Mouse (Mus musculus) large intestine, adult 2 months (tissue): ENCODE measurements at regions not wholly inside any gene's neighbourhood (a gene's known extent, or its start where the extent isn't known, plus 50 kb on each side); places are given as distances from the start of the nearest gene placed in this dataset.
"Not testable (repeated sequence)": the region's sequence is repeated elsewhere in the genome, so short reads cannot be mapped to it uniquely, and the experiment has no call there.

Experiments used
- DNase-seq: peaks from one replicate; pipeline ENCODE4 v3.0.0-alpha.2; 2012; ENCODE audit warnings: low read depth, low spot score
- WGBS: fragments of 180-500 bp; shearing (Covaris S2); methylation state at CpG from one replicate; pipeline ENCODE4 v1.1.7; 2018; 5-methylcytosine and 5-hydroxymethylcytosine counted together

GRCm38 (mm10) chr14:53390307-53390706 is 863.6 kb downstream of the Dad1 start:
- no CpG with 5 or more reads among the region's 1 CpGs for WGBS
- not testable (repeated sequence) for DNase-seq

GRCm38 (mm10) chr14:53374591-53374990 is 879.0 kb upstream of the Olfr1507 start:
- not testable (repeated sequence) for DNase-seq
- 61% methylated on average over 5 of the region's 6 CpGs for WGBS

- not testable (repeated sequence) for DNase-seq
- 50% methylated on average over 1 of the region's 2 CpGs for WGBS
These were observed 878.4 kb upstream of the Olfr1507 start for GRCm38 (mm10) chr14:53373777-53374468.

- no peak for DNase-seq
- 50% methylated on average over 2 of the region's 2 CpGs for WGBS
These were observed 874.2 kb upstream of the Olfr1507 start for GRCm38 (mm10) chr14:53369776-53370175.

- WGBS = 52% methylated on average over 1 of the region's 1 CpGs
- DNase-seq = not testable (repeated sequence)
These were observed 871.9 kb upstream of the Olfr1507 start for GRCm38 (mm10) chr14:53367420-53367819.

- not testable (repeated sequence) for DNase-seq
- 68% methylated on average over 5 of the region's 5 CpGs for WGBS
These were observed 868.4 kb upstream of the Olfr1507 start for GRCm38 (mm10) chr14:53363995-53364394.

GRCm38 (mm10) chr14:53362054-53362453 is 866.5 kb upstream of the Olfr1507 start:
- not testable (repeated sequence) for DNase-seq
- 49% methylated on average over 2 of the region's 2 CpGs for WGBS

- WGBS = 75% methylated on average over 1 of the region's 2 CpGs
- DNase-seq = not testable (repeated sequence)
These were observed 861.9 kb upstream of the Olfr1507 start for GRCm38 (mm10) chr14:53357498-53357897.

- no CpG with 5 or more reads among the region's 1 CpGs for WGBS
- not testable (repeated sequence) for DNase-seq
These were observed 861.2 kb upstream of the Olfr1507 start for GRCm38 (mm10) chr14:53356783-53357182.

GRCm38 (mm10) chr14:53351457-53351856 is 855.9 kb upstream of the Olfr1507 start:
- 80% methylated on average over 3 of the region's 3 CpGs for WGBS
- DNase-seq = not testable (repeated sequence)

- 73% methylated on average over 1 of the region's 1 CpGs for WGBS
- DNase-seq = not testable (repeated sequence)
These were observed 855.2 kb upstream of the Olfr1507 start for GRCm38 (mm10) chr14:53350780-53351179.

GRCm38 (mm10) chr14:53349111-53349510 is 853.6 kb upstream of the Olfr1507 start:
- not testable (repeated sequence) for DNase-seq

- WGBS = 40% methylated on average over 2 of the region's 2 CpGs
These were observed 850.0 kb upstream of the Olfr1507 start for GRCm38 (mm10) chr14:53345568-53345967.

GRCm38 (mm10) chr14:53343849-53344248 is 848.3 kb upstream of the Olfr1507 start:
- DNase-seq = not testable (repeated sequence)
- WGBS = 66% methylated on average over 5 of the region's 5 CpGs

More at GRCm38 (mm10) chr14:53345568-53345967, 850.0 kb upstream of the Olfr1507 start:
- not testable (repeated sequence) for DNase-seq

GRCm38 (mm10) chr14:53339167-53339566 is 843.6 kb upstream of the Olfr1507 start:
- not testable (repeated sequence) for DNase-seq
- WGBS = 38% methylated on average over 1 of the region's 4 CpGs

GRCm38 (mm10) chr14:53337446-53337845 is 841.9 kb upstream of the Olfr1507 start:
- not testable (repeated sequence) for DNase-seq

GRCm38 (mm10) chr14:53336705-53337104 is 841.2 kb upstream of the Olfr1507 start:
- DNase-seq = not testable (repeated sequence)
- 0% methylated on average over 1 of the region's 2 CpGs for whole genome bisulfite sequencing

More at GRCm38 (mm10) chr14:53337446-53337845, 841.9 kb upstream of the Olfr1507 start:
- WGBS = 37% methylated on average over 5 of the region's 8 CpGs

GRCm38 (mm10) chr14:53334451-53334850 is 838.9 kb upstream of the Olfr1507 start:
- DNase-seq = not testable (repeated sequence)
- WGBS = no CpG with 5 or more reads among the region's 4 CpGs

GRCm38 (mm10) chr14:53331153-53331552 is 835.6 kb upstream of the Olfr1507 start:
- DNase-seq = not testable (repeated sequence)

GRCm38 (mm10) chr14:53324367-53324766 is 828.8 kb upstream of the Olfr1507 start:
- not testable (repeated sequence) for DNase-seq
- WGBS = no CpG with 5 or more reads among the region's 7 CpGs
